Mouse (Mus musculus): ENCODE data around the gene Sytl1. TPM values are rescaled to one million over a fixed set of nuclear protein-coding genes. Genes with fewer than 3 reads are reported as not detected.

The Sytl1 gene
- 2.7 and 3.1 TPM in 2 replicates for polyA plus RNA-seq (2012; rRNA removed)

DNA sequence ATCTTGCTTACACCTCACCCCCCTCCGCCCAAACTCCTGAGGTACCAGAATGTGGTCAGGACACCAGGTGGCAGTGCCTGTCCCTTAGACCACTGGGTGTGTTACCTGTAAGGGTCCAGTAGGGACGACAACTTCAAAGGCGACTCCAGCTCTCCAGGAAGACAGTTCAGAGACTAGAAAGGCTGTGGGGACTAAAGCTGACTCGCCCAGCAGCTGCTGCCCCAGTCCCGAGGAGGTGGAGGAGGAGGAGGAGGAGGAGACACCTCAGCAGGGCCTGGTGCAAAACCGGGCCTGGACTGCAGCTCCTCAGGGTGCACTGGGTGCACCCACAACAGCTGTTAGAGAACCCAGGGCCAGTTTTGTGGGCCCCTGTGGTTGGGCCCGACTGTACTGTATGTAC lies at the start of gene Sytl1:
Gene Sytl1, minus strand, starts transcription at position 232 of the 400 bp plus-strand sequence.
- TF ChIP-seq CTCF (IDR thresholded peaks at IDR 0.05; ENCODE audit: extremely low read depth, insufficient read depth, low read length): no peak
- no peak within 1 kb of the TSS for H3K27ac ChIP-seq (ENCODE audit: insufficient read depth, low read length)
- H3K4me3 ChIP-seq (ENCODE audit: insufficient read depth, low read length): no peak within 1 kb of the TSS
- no peaks in the 10 kb centered on the region for H3K4me1 ChIP-seq (ENCODE audit: control insufficient read depth, insufficient read depth, low read length)

DNA sequence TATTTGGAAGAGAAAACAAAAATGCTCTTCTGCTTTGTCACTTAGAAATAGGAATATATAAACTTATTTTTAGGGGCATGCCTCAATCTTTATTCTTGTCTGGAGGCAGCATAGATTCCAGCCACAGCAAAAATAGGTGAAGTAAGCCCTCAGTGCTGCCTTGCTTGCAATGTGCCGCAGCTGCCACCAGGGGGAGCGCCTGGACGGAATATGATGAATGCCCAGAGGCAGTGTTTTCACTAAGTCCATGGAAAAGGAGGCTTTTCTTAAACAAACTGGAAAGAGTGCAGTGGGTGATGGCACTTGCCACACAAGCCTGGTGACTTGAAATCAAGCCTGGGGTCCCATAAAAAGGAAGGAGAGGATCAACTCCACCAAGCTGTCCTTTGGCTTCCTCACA lies 47.0 kb upstream of the Sytl1 start:
- no peak overlapping the region for H3K4me3 ChIP-seq (ENCODE audit: insufficient read depth, low read length)
- TF ChIP-seq POLR2A (IDR thresholded peaks at IDR 0.05; ENCODE audit: extremely low read depth, insufficient read depth, low read length) (no peak), CTCF (IDR thresholded peaks at IDR 0.05; ENCODE audit: extremely low read depth, insufficient read depth, low read length) (peak; percentile 97)
- H3K4me1 ChIP-seq (ENCODE audit: control insufficient read depth, insufficient read depth, low read length): no peaks in the 10 kb centered on the region
- no peak overlapping the region for H3K27ac ChIP-seq (ENCODE audit: insufficient read depth, low read length)

DNA sequence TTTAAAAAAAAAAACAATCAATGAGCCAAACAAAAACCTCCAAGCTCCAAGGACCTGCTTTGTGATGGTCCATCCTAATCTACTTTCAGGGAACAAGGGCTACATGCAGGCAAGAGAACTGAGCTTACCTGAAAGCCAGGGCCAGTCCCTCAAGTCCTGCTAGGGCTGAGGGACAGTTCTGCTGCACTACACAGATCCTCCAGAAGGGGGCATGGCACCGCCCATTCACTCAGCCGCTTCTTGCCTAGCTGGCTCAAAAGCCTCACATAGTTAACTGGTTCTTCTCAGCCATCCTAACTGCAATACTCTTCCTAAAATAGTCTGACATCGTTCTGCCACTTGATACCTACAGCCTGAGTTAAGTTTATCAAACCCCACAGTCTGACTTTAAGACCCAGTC lies 44.4 kb upstream of the Sytl1 start:
- Histone ChIP-seq H3K4me3 (ENCODE audit: insufficient read depth, low read length) (no peak overlapping the region), H3K4me1 (ENCODE audit: control insufficient read depth, insufficient read depth, low read length) (no peaks in the 10 kb centered on the region), H3K27ac (ENCODE audit: insufficient read depth, low read length) (no peak overlapping the region)
- TF ChIP-seq CTCF (IDR thresholded peaks at IDR 0.05; ENCODE audit: extremely low read depth, insufficient read depth, low read length) (peak; percentile 70), POLR2A (IDR thresholded peaks at IDR 0.05; ENCODE audit: extremely low read depth, insufficient read depth, low read length) (no peak)

DNA sequence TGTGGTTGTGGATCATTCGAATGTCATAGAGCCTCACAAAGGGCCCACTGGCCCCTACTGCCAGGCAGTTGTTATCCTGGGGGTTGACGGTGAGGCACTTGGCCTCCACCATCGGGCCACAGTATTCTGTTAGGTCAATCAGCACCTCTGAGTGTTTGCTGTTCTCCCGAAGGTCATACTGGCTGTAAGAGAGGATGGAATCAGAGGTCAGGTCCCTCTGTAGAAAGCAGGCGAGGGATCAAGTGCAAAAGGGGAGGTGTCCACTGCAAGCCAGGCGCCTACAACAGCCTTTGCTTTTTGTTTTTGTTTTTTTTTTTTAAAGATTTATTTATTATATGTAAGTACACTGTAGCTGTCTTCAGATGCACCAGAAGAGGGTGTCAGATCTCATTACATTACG lies 42.9 kb upstream of the Sytl1 start:
- Histone ChIP-seq H3K4me1 (ENCODE audit: control insufficient read depth, insufficient read depth, low read length) (no peaks in the 10 kb centered on the region), H3K4me3 (ENCODE audit: insufficient read depth, low read length) (no peak overlapping the region), H3K27ac (ENCODE audit: insufficient read depth, low read length) (no peak overlapping the region)
- TF ChIP-seq POLR2A (IDR thresholded peaks at IDR 0.05; ENCODE audit: extremely low read depth, insufficient read depth, low read length): no peak
- no peak for TF ChIP-seq CTCF (IDR thresholded peaks at IDR 0.05; ENCODE audit: extremely low read depth, insufficient read depth, low read length)

DNA sequence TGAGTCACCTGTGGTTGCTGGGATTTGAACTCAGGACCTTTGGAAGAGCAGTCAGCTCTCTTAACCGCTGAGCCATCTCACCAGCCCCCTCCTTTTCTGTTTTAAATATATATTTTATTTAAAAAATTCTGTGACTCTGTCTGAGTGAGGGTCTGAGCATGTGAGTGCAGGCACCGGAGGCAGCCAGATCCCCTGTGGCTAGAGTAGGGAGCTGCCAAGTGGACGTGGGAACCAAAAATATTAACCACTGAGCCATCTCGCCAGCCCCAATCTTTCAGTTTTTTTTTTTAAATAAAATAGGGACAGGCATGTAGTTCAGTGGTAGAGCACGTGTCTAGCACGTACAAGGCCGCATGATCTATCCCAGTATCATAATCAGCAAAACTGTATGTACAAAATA lies 41.9 kb upstream of the Sytl1 start:
- TF ChIP-seq CTCF (IDR thresholded peaks at IDR 0.05; ENCODE audit: extremely low read depth, insufficient read depth, low read length) (no peak), POLR2A (IDR thresholded peaks at IDR 0.05; ENCODE audit: extremely low read depth, insufficient read depth, low read length) (no peak)
- H3K4me3 ChIP-seq (ENCODE audit: insufficient read depth, low read length): no peak overlapping the region
- no peak overlapping the region for H3K27ac ChIP-seq (ENCODE audit: insufficient read depth, low read length)
- no peaks in the 10 kb centered on the region; the same call in 1 of the 2 replicates for H3K4me1 ChIP-seq (ENCODE audit: control insufficient read depth, insufficient read depth, low read length)

DNA sequence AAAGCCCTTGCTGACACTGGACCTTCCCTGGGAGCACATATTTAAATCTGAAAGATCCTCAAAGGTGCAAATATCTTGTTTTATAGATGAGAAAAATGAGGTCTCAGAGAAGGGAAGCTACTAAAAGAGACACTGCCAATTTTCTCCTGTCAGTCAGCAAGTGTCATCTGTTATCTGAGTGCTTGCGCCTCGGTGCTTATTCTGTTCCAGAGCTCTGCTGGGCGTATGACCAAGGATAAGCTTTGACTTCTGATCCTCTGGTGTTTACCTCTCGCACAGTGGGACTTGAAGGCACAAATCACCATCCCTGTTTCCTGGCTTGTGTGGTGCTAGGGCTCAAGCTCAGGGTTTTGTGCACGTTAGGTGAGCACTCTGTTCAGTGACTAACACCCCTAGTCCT lies 39.8 kb upstream of the Sytl1 start:
- Histone ChIP-seq H3K4me3 (ENCODE audit: insufficient read depth, low read length) (no peak overlapping the region), H3K4me1 (ENCODE audit: control insufficient read depth, insufficient read depth, low read length) (peaks cover 7% of the 10 kb centered on the region; the same call in 1 of the 2 replicates), H3K27ac (ENCODE audit: insufficient read depth, low read length) (no peak overlapping the region)
- TF ChIP-seq CTCF (IDR thresholded peaks at IDR 0.05; ENCODE audit: extremely low read depth, insufficient read depth, low read length) (no peak), POLR2A (IDR thresholded peaks at IDR 0.05; ENCODE audit: extremely low read depth, insufficient read depth, low read length) (no peak)

DNA sequence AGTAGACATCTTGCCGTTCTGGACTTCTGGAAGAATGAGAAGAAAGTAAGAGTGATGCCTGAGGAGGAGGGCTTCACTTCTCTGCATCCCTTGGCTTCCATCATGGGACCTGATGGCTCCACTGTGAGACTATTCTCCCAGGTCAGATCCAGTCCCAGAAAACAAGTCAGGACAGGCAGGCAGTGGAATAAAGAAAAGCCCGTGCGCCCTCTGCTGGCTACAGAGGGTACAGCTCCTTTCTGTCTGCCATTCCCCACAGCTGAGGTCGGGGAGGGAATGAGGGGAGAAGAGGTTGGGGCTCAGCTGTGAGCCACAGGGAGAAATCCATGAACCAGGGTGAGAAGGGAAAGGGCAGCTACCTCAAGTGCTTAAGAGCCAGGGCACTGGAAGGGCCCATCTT lies 38.9 kb upstream of the Sytl1 start:
- H3K27ac ChIP-seq (ENCODE audit: insufficient read depth, low read length): no peak overlapping the region
- H3K4me1 ChIP-seq (ENCODE audit: control insufficient read depth, insufficient read depth, low read length): peaks cover 9% of the 10 kb centered on the region; the same call in 1 of the 2 replicates
- TF ChIP-seq POLR2A (IDR thresholded peaks at IDR 0.05; ENCODE audit: extremely low read depth, insufficient read depth, low read length) (no peak), CTCF (IDR thresholded peaks at IDR 0.05; ENCODE audit: extremely low read depth, insufficient read depth, low read length) (peak; percentile 73)
- no peak overlapping the region for H3K4me3 ChIP-seq (ENCODE audit: insufficient read depth, low read length)

DNA sequence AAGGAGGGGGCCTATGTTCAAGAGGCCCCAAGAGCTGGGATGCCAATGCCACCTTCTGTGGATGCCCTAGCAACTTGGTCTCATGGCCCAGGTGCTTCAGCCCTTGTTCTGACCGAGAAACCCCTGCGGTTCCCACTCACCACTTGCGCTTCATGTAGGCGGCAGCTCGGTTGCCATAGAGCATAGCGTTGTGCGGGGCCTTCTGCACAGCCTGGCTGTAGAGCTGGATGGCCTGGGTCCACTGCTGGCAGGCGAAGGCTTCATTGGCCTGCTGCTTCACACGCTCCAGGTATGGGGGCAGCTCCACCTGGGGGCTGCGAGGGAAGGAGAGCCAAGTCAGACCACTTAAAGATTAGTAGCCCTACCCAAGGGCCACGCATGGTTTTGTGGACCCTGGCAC lies 37.5 kb upstream of the Sytl1 start:
- no peak overlapping the region for H3K4me3 ChIP-seq (ENCODE audit: insufficient read depth, low read length)
- TF ChIP-seq POLR2A (IDR thresholded peaks at IDR 0.05; ENCODE audit: extremely low read depth, insufficient read depth, low read length): no peak
- no peak for TF ChIP-seq CTCF (IDR thresholded peaks at IDR 0.05; ENCODE audit: extremely low read depth, insufficient read depth, low read length)
- H3K27ac ChIP-seq (ENCODE audit: insufficient read depth, low read length): peak overlapping the region; percentile 10; the same call in 1 of the 2 replicates
- H3K4me1 ChIP-seq (ENCODE audit: control insufficient read depth, insufficient read depth, low read length): peaks cover 9% of the 10 kb centered on the region; the same call in 1 of the 2 replicates

DNA sequence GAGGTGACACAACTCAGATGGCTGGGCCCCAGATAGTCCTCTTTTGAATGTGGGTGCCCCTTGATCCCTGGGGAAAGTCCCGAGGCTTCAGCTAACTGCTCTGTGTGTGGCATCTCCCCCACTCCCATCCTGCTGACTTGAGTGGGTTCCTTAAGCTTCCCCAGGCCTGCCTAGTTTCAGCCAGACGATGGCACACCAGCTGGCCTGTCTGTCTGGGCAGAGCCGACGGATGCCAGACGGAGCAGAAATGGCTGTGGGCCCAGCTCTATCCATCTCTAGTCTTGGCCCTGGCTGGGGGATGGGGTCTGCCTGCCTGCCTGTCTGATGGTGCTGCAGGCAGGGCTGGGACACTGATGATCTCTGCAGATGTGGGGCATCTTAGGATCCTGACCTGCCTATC lies 36.8 kb upstream of the Sytl1 start:
- Histone ChIP-seq H3K27ac (ENCODE audit: insufficient read depth, low read length) (peak overlapping the region; percentile 90; the same call in 1 of the 2 replicates), H3K4me3 (ENCODE audit: insufficient read depth, low read length) (no peak overlapping the region), H3K4me1 (ENCODE audit: control insufficient read depth, insufficient read depth, low read length) (peaks cover 9% of the 10 kb centered on the region; the same call in 1 of the 2 replicates)
- TF ChIP-seq CTCF (IDR thresholded peaks at IDR 0.05; ENCODE audit: extremely low read depth, insufficient read depth, low read length): no peak
- TF ChIP-seq POLR2A (IDR thresholded peaks at IDR 0.05; ENCODE audit: extremely low read depth, insufficient read depth, low read length): no peak

DNA sequence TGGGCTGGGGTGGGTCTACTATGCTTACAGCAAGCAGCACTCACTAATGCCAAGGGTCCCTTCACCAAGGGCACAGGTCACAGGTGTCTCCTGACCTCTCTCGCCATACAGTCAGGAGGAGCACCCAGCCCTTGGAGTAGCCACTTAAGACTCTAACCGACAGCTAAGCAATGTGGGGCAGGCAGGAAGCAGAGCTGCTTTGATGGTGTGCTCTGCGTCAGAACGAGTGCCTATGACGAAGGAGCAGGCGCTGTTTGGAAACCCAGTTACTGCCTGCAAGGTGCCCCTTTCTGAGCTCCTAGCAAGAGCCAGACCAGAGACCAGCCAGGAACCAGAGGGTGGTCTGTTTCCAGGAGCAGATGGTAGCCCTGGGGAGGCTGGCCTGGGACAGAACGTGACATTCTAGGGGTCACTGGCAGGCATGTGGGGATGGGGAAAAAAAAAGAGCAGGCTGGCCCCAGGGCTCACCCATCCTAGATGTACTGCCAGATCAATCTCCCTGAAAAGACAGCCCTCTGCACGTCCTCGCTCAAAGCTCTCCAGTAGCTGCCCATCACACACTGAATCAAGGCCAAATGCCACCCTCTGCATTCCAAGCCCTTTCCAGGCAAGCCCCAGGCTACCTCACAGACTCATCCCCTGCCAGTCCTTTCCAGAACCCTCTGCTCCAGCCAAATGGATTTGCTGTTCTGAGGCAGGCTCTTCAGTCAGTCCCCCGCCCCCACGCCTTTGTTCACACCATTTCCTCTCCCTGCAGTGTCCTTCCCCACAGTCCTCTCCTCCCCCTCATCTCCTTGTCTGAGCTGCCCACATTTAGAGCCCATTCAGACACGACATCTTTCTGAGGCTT lies 35.8 kb upstream of the Sytl1 start:
- peaks cover 9% of the 10 kb centered on the region; the same call in 1 of the 2 replicates for H3K4me1 ChIP-seq (ENCODE audit: control insufficient read depth, insufficient read depth, low read length)
- TF ChIP-seq POLR2A (IDR thresholded peaks at IDR 0.05; ENCODE audit: extremely low read depth, insufficient read depth, low read length) (0 out of 2 replicates have a peak, but pooled peaks have one; percentile 22), CTCF (IDR thresholded peaks at IDR 0.05; ENCODE audit: extremely low read depth, insufficient read depth, low read length) (no peak)
- H3K4me3 ChIP-seq (ENCODE audit: insufficient read depth, low read length): no peak overlapping the region

More for the DNA sequence above, 35.8 kb upstream of the Sytl1 start:
- H3K27ac ChIP-seq (ENCODE audit: insufficient read depth, low read length): peak overlapping the region; percentile 90

Data from cortical plate, adult 2 months (tissue).